Mouse (Mus musculus) heart, embryonic 13.5 days (tissue): Measurements from ENCODE around the gene Nup160. TPM values are rescaled to one million over a fixed set of nuclear protein-coding genes. Genes with fewer than 3 reads are reported as not detected.

Experiments used
- polyA plus RNA-seq: library from polyadenylated mRNA; unstranded; fragments of >200 nt; fragmentation: Nextera tagmentation; extraction: Ambion mirVana; gene quantifications from 2 replicates; pipeline ENCODE4 v1.2.1, GENCODE M21; 2015

Gene Nup160
- polyA plus RNA-seq, 1 experiment from 2014 or later, result 23.8 TPM

Other genes starting within 250 kb of the Nup160 start
- gene Ptprj, start 96.6 kb upstream of the Nup160 start, polyA plus RNA-seq, result 0.84 and 1.3 TPM in 2 replicates
- gene Fnbp4, start 68.2 kb downstream of the Nup160 start, polyA plus RNA-seq, result 53.2 and 53.4 TPM in 2 replicates
- gene Agbl2, start 105.5 kb downstream of the Nup160 start, polyA plus RNA-seq, result 1.2 and 1.5 TPM in 2 replicates
- gene Mtch2, start 169.9 kb downstream of the Nup160 start, polyA plus RNA-seq, result 205 and 253 TPM in 2 replicates
- gene C1qtnf4, start 208.6 kb downstream of the Nup160 start, polyA plus RNA-seq, result 9.8 and 12.9 TPM in 2 replicates
- gene Kbtbd4, start 227.5 kb downstream of the Nup160 start, polyA plus RNA-seq, result 26.8 and 27.7 TPM in 2 replicates
- 314 and 369 TPM in 2 replicates for gene Ndufs3, start 227.6 kb downstream of the Nup160 start, polyA plus RNA-seq